Mouse (Mus musculus): ENCODE results near the gene Trip13. TPM values are rescaled to one million over a fixed set of nuclear protein-coding genes. Genes with fewer than 3 reads are reported as not detected.

Trip13 gene
- polyA plus RNA-seq (2014; fragmentation: Nextera tagmentation; extraction: Ambion mirVana), result 53.1 and 61.2 TPM in 2 replicates

GRCm38 (mm10) chr13:73937321-73938176 lies at the start of gene Trip13, which contains the start of gene Brd9:
TSS of gene Trip13 (minus strand) at chr13:73937784.
TSS of gene Brd9 (plus strand) at chr13:73937811.
- DNase-seq (peak; percentile 96), ATAC-seq (ENCODE audit: insufficient read depth) (peak; percentile 96)
- TF ChIP-seq CTCF (IDR thresholded peaks at IDR 0.05; ENCODE audit: low read depth), result no peak

GRCm38 (mm10) chr13:73976935-73977334 lies 39.4 kb upstream of the Trip13 start:
- Histone ChIP-seq H3K36me3 (ENCODE audit: insufficient read depth) (no peaks in the 10 kb centered on the region), H3K4me2 (no peak overlapping the region), H3K27me3 (ENCODE audit: insufficient read depth, low read length) (no peaks in the 10 kb centered on the region), H3K27ac (ENCODE audit: low read depth) (no peak overlapping the region), H3K9ac (no peak overlapping the region), H3K4me3 (ENCODE audit: low read depth, low read length) (no peak overlapping the region), H3K4me1 (ENCODE audit: insufficient read depth) (no peaks in the 10 kb centered on the region), H3K9me3 (ENCODE audit: low read depth, low read length) (no peaks in the 10 kb centered on the region)
- DNase-seq (no peak), ATAC-seq (ENCODE audit: insufficient read depth) (no peak)
- 83% methylated on average over 5 of the region's 5 CpGs for WGBS
- TF ChIP-seq CTCF (IDR thresholded peaks at IDR 0.05; ENCODE audit: low read depth), result no peak

More at GRCm38 (mm10) chr13:73937321-73938176, at the start of gene Trip13, which contains the start of gene Brd9:
- Histone ChIP-seq H3K4me1 (ENCODE audit: insufficient read depth) (no peaks in the 10 kb centered on the region), H3K9ac (peak within 1 kb of the TSS; percentile 82), H3K4me3 (ENCODE audit: low read depth, low read length) (peak within 1 kb of the TSS; percentile 80), H3K27ac (ENCODE audit: low read depth) (peak within 1 kb of the TSS; percentile 91), H3K9me3 (ENCODE audit: low read depth, low read length) (no peaks in the 10 kb centered on the region), H3K27me3 (ENCODE audit: insufficient read depth, low read length) (no peaks in the 10 kb centered on the region), H3K4me2 (peak within 1 kb of the TSS; percentile 76), H3K36me3 (ENCODE audit: insufficient read depth) (peaks cover 51% of the 10 kb centered on the region)
- under 1% methylated on average over 82 of the region's 82 CpGs for WGBS

GRCm38 (mm10) chr13:73974523-73974922 lies 36.9 kb upstream of the Trip13 start:
- H3K9ac ChIP-seq, result no peak overlapping the region
- peaks cover 7% of the 10 kb centered on the region; the same call in 1 of the 2 replicates for H3K4me1 ChIP-seq (ENCODE audit: insufficient read depth)
- no peak overlapping the region for H3K27ac ChIP-seq (ENCODE audit: low read depth)
- no peaks in the 10 kb centered on the region for H3K36me3 ChIP-seq (ENCODE audit: insufficient read depth)
- no peaks in the 10 kb centered on the region for H3K27me3 ChIP-seq (ENCODE audit: insufficient read depth, low read length)
- H3K4me2 ChIP-seq, result no peak overlapping the region
- H3K9me3 ChIP-seq (ENCODE audit: low read depth, low read length), result no peaks in the 10 kb centered on the region
- 89% methylated on average over 3 of the region's 3 CpGs for WGBS
- no peak for TF ChIP-seq CTCF (IDR thresholded peaks at IDR 0.05; ENCODE audit: low read depth)
- no peak for ATAC-seq (ENCODE audit: insufficient read depth)
- H3K4me3 ChIP-seq (ENCODE audit: low read depth, low read length), result no peak overlapping the region
- DNase-seq, result no peak

GRCm38 (mm10) chr13:73970545-73971448 lies 33.2 kb upstream of the Trip13 start:
- no peak overlapping the region for H3K9ac ChIP-seq
- peak; percentile 87 for ATAC-seq (ENCODE audit: insufficient read depth)
- 17% methylated on average over 12 of the region's 12 CpGs for WGBS
- no peak overlapping the region for H3K27ac ChIP-seq (ENCODE audit: low read depth)
- no peaks in the 10 kb centered on the region for H3K36me3 ChIP-seq (ENCODE audit: insufficient read depth)
- H3K9me3 ChIP-seq (ENCODE audit: low read depth, low read length), result no peaks in the 10 kb centered on the region
- no peaks in the 10 kb centered on the region for H3K27me3 ChIP-seq (ENCODE audit: insufficient read depth, low read length)
- peak; percentile 87 for TF ChIP-seq CTCF (IDR thresholded peaks at IDR 0.05; ENCODE audit: low read depth)
- H3K4me3 ChIP-seq (ENCODE audit: low read depth, low read length), result no peak overlapping the region
- peak; percentile 93 for DNase-seq
- peaks cover 7% of the 10 kb centered on the region; the same call in 1 of the 2 replicates for H3K4me1 ChIP-seq (ENCODE audit: insufficient read depth)
- peak overlapping the region; percentile 35 for H3K4me2 ChIP-seq

GRCm38 (mm10) chr13:73963551-73963950 lies 26.0 kb upstream of the Trip13 start, which contains the start of gene Zdhhc11:
TSS of gene Zdhhc11 (plus strand) at chr13:73963851.
- TF ChIP-seq CTCF (IDR thresholded peaks at IDR 0.05; ENCODE audit: low read depth), result no peak
- Histone ChIP-seq H3K4me2 (no peak within 1 kb of the TSS), H3K9me3 (ENCODE audit: low read depth, low read length) (no peaks in the 10 kb centered on the region), H3K9ac (no peak within 1 kb of the TSS), H3K27me3 (ENCODE audit: insufficient read depth, low read length) (no peaks in the 10 kb centered on the region), H3K27ac (ENCODE audit: low read depth) (no peak within 1 kb of the TSS), H3K4me1 (ENCODE audit: insufficient read depth) (no peaks in the 10 kb centered on the region), H3K4me3 (ENCODE audit: low read depth, low read length) (no peak within 1 kb of the TSS), H3K36me3 (ENCODE audit: insufficient read depth) (peaks cover 24% of the 10 kb centered on the region)
- DNase-seq (no peak), ATAC-seq (ENCODE audit: insufficient read depth) (no peak)
- WGBS, result 88% methylated on average over 5 of the region's 5 CpGs

GRCm38 (mm10) chr13:73961177-73961576 lies 23.6 kb upstream of the Trip13 start:
- Histone ChIP-seq H3K4me1 (ENCODE audit: insufficient read depth) (no peaks in the 10 kb centered on the region), H3K9ac (no peak overlapping the region), H3K36me3 (ENCODE audit: insufficient read depth) (peaks cover 44% of the 10 kb centered on the region), H3K4me2 (no peak overlapping the region), H3K27me3 (ENCODE audit: insufficient read depth, low read length) (no peaks in the 10 kb centered on the region), H3K9me3 (ENCODE audit: low read depth, low read length) (no peaks in the 10 kb centered on the region), H3K27ac (ENCODE audit: low read depth) (no peak overlapping the region), H3K4me3 (ENCODE audit: low read depth, low read length) (no peak overlapping the region)
- no peak for TF ChIP-seq CTCF (IDR thresholded peaks at IDR 0.05; ENCODE audit: low read depth)
- ATAC-seq (ENCODE audit: insufficient read depth) (no peak), DNase-seq (no peak)
- 80% methylated on average over 4 of the region's 4 CpGs for WGBS
